Mouse (Mus musculus) erythroblast, embryonic 14.5 days (primary cell): ENCODE results near the gene Chst11.

Experiments
- GATA1 ChIP-seq: IDR thresholded peaks from 2 replicates; pipeline ENCODE4 v1.6.1; 2012; ENCODE audit warnings: low read length, inconsistent platforms, mixed read lengths
- TAL1 ChIP-seq: IDR thresholded peaks from 3 replicates; pipeline ENCODE4 v1.6.1; 2012; ENCODE audit warnings: low read length, inconsistent platforms, mixed read lengths

- no peak for TF ChIP-seq TAL1
- no peak for TF ChIP-seq GATA1
These were observed 71.0 kb downstream of the Chst11 start for GRCm38 (mm10) chr10:83056291-83056690.
